Mouse (Mus musculus): ENCODE measurements around the gene Prr13.

DNA sequence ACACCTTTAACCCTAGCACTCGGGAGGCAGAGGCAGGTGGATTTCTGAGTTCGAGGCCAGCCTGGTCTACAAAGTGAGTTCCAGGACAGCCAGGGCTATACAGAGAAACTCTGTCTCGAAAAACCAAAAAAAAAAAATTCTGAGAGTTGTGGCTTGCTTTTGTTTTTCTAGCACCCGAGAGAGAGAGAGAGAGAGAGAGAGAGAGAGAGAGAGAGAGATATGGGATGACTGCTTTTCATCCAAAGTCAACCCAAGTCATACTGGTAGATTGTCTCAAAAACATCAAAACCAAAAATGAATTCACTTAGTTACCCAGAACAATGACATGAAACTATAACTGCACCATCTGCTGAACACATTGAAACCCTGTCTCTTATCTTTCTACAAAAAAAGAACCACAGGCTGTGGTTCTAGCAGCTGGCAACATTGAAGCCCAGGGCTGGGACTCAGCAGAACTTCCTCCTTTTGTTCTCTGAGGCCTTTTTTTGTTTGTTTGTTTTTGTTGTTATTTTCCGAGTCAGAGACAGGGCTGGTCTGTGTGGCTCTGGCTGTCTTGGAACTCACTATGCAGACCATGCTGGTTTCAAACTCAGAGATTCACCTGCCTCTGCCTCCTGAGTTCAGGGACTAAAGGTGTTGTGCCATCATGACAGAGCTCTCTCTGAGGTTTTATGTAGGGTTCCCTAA lies 635 bp upstream of the Prr13 start:
- TF ChIP-seq TBP (IDR thresholded peaks at IDR 0.05; ENCODE audit: low read depth, low read length) (peak; percentile 28; the same call in 1 of the 2 replicates), CTCF (IDR thresholded peaks at IDR 0.05 in 2 of 3, conservative IDR thresholded peaks at IDR 0.05 in 1 of 3; ENCODE audit: control insufficient read depth in 1 of 3, insufficient read depth in 1 of 3, low read depth in 2 of 3, low read length in 3 of 3, poor library complexity in 1 of 3, severe bottlenecking in 1 of 3) (no peak; a peak in 1 of 6 replicates), TCF12 (IDR thresholded peaks at IDR 0.05; ENCODE audit: low read depth, low read length) (peak; percentile 92), RAD21 (IDR thresholded peaks at IDR 0.05; ENCODE audit: low read depth, low read length) (no peak), GATA1 (IDR thresholded peaks at IDR 0.05; ENCODE audit: low read depth, low read length) (peak; percentile 93), CHD2 (IDR thresholded peaks at IDR 0.05; ENCODE audit: low read length) (no peak), POLR2A (IDR thresholded peaks at IDR 0.05; ENCODE audit: control insufficient read depth in 1 of 2, insufficient read depth in 1 of 2, low read depth in 1 of 2, low read length in 2 of 2, poor library complexity in 1 of 2) (no peak), MAFK (IDR thresholded peaks at IDR 0.05; ENCODE audit: borderline replicate concordance, low read depth, low read length) (no peak), ZNF384 (IDR thresholded peaks at IDR 0.05; ENCODE audit: low read depth, low read length) (peak; percentile 88), ZC3H11A (IDR thresholded peaks at IDR 0.05; ENCODE audit: low read depth, low read length) (no peak), MAX (IDR thresholded peaks at IDR 0.05; ENCODE audit: low read length) (peak; percentile 68)

All from MEL (cell line).